Mouse (Mus musculus): ENCODE data around the gene Jdp2. TPM values are rescaled to one million over a fixed set of nuclear protein-coding genes. Genes with fewer than 3 reads are reported as not detected.

Jdp2 gene
- total RNA-seq, 1 experiment: 15.9 TPM

GRCm38 (mm10) chr12:85607519-85608449, 9.0 kb downstream of the Jdp2 start:
- Histone ChIP-seq H3K9me3 (ENCODE audit: control insufficient read depth, insufficient read depth, low read depth, low read length) (no peaks in the 10 kb centered on the region), H3K4me3 (ENCODE audit: insufficient read depth in 1 of 2, low read depth in 1 of 2, low read length in 2 of 2, poor library complexity in 1 of 2, severe bottlenecking in 1 of 2) (no peak overlapping the region), H3K36me3 (ENCODE audit: control insufficient read depth, insufficient read depth, low read length, poor library complexity, severe bottlenecking) (no peaks in the 10 kb centered on the region; the same call in 1 of the 2 replicates), H3K27ac (ENCODE audit: insufficient read depth, low read depth, low read length, poor library complexity, severe bottlenecking) (no peak overlapping the region), H3K9ac (ENCODE audit: insufficient read depth, low read depth, low read length, poor library complexity, severe bottlenecking) (no peak overlapping the region), H3K4me1 (ENCODE audit: control insufficient read depth in 2 of 2, insufficient read depth in 2 of 2, low read length in 2 of 2, poor library complexity in 1 of 2) (peaks cover 2% of the 10 kb centered on the region in 2 experiments; a peak in 1 of 4 replicates)
- in situ Hi-C loops (cut with MboI; ENCODE audit: low sequenced_read_pairs in 2 of 2, unreplicated experiment in 2 of 2): no loop called here
- no peak for DNase-seq (ENCODE audit: low read depth, low spot score)
- no peak for TF ChIP-seq MAFK (IDR thresholded peaks at IDR 0.05; ENCODE audit: insufficient read depth, low read depth, low read length)
- TF ChIP-seq HCFC1 (IDR thresholded peaks at IDR 0.05; ENCODE audit: borderline replicate concordance, insufficient read depth, low read length): no peak
- no peak for TF ChIP-seq ZNF384 (IDR thresholded peaks at IDR 0.05; ENCODE audit: low read depth, low read length)
- no peak for TF ChIP-seq ZC3H11A (IDR thresholded peaks at IDR 0.05; ENCODE audit: borderline replicate concordance, low read depth, low read length)
- TF ChIP-seq CHD2 (IDR thresholded peaks at IDR 0.05; ENCODE audit: low read depth, low read length): no peak

DNA sequence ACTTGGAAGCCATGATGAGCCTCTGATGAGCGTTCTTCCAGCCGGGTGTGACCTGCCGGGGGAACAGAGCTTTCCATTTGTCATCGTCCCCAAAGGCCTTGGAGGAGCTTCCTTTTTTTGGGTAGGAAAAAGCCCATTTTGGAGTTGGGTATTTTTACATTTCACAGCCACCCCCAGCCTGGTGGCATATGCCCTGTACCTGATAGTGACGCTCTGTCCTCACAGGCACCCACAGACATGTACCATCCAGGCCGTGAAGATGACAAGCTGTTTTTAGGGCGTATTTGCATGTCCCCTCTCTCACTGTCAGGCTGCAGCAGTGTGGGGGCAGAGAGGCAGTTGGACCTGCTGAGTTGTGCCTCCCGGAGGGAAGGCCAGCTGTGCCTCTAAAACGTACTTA, 11.3 kb downstream of the Jdp2 start:
- in situ Hi-C loops (cut with MboI; ENCODE audit: low sequenced_read_pairs in 2 of 2, unreplicated experiment in 2 of 2): no loop called here

GRCm38 (mm10) chr12:85614090-85614489, 15.3 kb downstream of the Jdp2 start:
- TF ChIP-seq MAFK (IDR thresholded peaks at IDR 0.05; ENCODE audit: insufficient read depth, low read depth, low read length) (no peak), ZNF384 (IDR thresholded peaks at IDR 0.05; ENCODE audit: low read depth, low read length) (peak; percentile 35; the same call in 1 of the 2 replicates)
- H3K9ac ChIP-seq (ENCODE audit: insufficient read depth, low read depth, low read length, poor library complexity, severe bottlenecking): no peak overlapping the region
- no peak overlapping the region for H3K27ac ChIP-seq (ENCODE audit: insufficient read depth, low read depth, low read length, poor library complexity, severe bottlenecking)
- no peak overlapping the region for H3K4me3 ChIP-seq (ENCODE audit: insufficient read depth in 1 of 2, low read depth in 1 of 2, low read length in 2 of 2, poor library complexity in 1 of 2, severe bottlenecking in 1 of 2)
- no peak for DNase-seq (ENCODE audit: low read depth, low spot score)
- H3K4me1 ChIP-seq (ENCODE audit: control insufficient read depth in 2 of 2, insufficient read depth in 2 of 2, low read length in 2 of 2, poor library complexity in 1 of 2): peaks cover 11 to 27% of the 10 kb centered on the region in 2 experiments
- no peaks in the 10 kb centered on the region for H3K9me3 ChIP-seq (ENCODE audit: control insufficient read depth, insufficient read depth, low read depth, low read length)
- in situ Hi-C loops (cut with MboI; ENCODE audit: low sequenced_read_pairs in 2 of 2, unreplicated experiment in 2 of 2): no loop called here
- no peaks in the 10 kb centered on the region; the same call in 1 of the 2 replicates for H3K36me3 ChIP-seq (ENCODE audit: control insufficient read depth, insufficient read depth, low read length, poor library complexity, severe bottlenecking)

More for the DNA sequence above, 11.3 kb downstream of the Jdp2 start:
- Histone ChIP-seq H3K9ac (ENCODE audit: insufficient read depth, low read depth, low read length, poor library complexity, severe bottlenecking) (no peak overlapping the region), H3K36me3 (ENCODE audit: control insufficient read depth, insufficient read depth, low read length, poor library complexity, severe bottlenecking) (no peaks in the 10 kb centered on the region; the same call in 1 of the 2 replicates), H3K4me3 (ENCODE audit: insufficient read depth in 1 of 2, low read depth in 1 of 2, low read length in 2 of 2, poor library complexity in 1 of 2, severe bottlenecking in 1 of 2) (no peak overlapping the region), H3K27ac (ENCODE audit: insufficient read depth, low read depth, low read length, poor library complexity, severe bottlenecking) (no peak overlapping the region), H3K9me3 (ENCODE audit: control insufficient read depth, insufficient read depth, low read depth, low read length) (no peaks in the 10 kb centered on the region), H3K4me1 (ENCODE audit: control insufficient read depth in 2 of 2, insufficient read depth in 2 of 2, low read length in 2 of 2, poor library complexity in 1 of 2) (peaks cover 7 to 10% of the 10 kb centered on the region in 2 experiments)
- DNase-seq (ENCODE audit: low read depth, low spot score): no peak
- TF ChIP-seq HCFC1 (IDR thresholded peaks at IDR 0.05; ENCODE audit: borderline replicate concordance, insufficient read depth, low read length): no peak
- no peak for TF ChIP-seq ZNF384 (IDR thresholded peaks at IDR 0.05; ENCODE audit: low read depth, low read length)
- TF ChIP-seq ZC3H11A (IDR thresholded peaks at IDR 0.05; ENCODE audit: borderline replicate concordance, low read depth, low read length): no peak
- no peak for TF ChIP-seq MAFK (IDR thresholded peaks at IDR 0.05; ENCODE audit: insufficient read depth, low read depth, low read length)
- TF ChIP-seq CHD2 (IDR thresholded peaks at IDR 0.05; ENCODE audit: low read depth, low read length): no peak

DNA sequence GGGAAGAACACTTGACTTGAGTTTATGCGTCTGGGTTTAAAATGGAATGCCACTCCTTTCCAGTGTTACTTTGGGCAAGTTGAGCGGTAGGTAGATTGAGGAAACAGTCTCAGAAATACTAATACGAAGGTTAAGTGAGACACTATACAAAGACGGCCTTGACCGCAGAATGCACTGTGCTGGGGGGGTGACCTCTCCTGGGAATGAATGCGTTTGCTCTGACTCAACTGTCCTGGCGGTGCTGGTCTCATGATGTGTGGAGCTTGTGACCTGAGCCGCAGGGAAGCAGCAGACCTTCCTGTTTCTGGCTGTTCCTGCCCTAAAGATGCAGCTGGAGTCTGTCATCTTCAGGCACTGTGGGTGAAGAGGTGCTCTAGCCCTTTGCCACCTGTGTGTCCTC, 16.7 kb downstream of the Jdp2 start:
- Histone ChIP-seq H3K9me3 (ENCODE audit: control insufficient read depth, insufficient read depth, low read depth, low read length) (no peaks in the 10 kb centered on the region), H3K9ac (ENCODE audit: insufficient read depth, low read depth, low read length, poor library complexity, severe bottlenecking) (no peak overlapping the region), H3K27ac (ENCODE audit: insufficient read depth, low read depth, low read length, poor library complexity, severe bottlenecking) (no peak overlapping the region), H3K36me3 (ENCODE audit: control insufficient read depth, insufficient read depth, low read length, poor library complexity, severe bottlenecking) (no peaks in the 10 kb centered on the region), H3K4me1 (ENCODE audit: control insufficient read depth in 2 of 2, insufficient read depth in 2 of 2, low read length in 2 of 2, poor library complexity in 1 of 2) (peaks cover 18 to 39% of the 10 kb centered on the region in 2 experiments), H3K4me3 (ENCODE audit: insufficient read depth in 1 of 2, low read depth in 1 of 2, low read length in 2 of 2, poor library complexity in 1 of 2, severe bottlenecking in 1 of 2) (no peak overlapping the region)
- in situ Hi-C loops (cut with MboI; ENCODE audit: low sequenced_read_pairs in 2 of 2, unreplicated experiment in 2 of 2): no loop called here
- TF ChIP-seq CHD2 (IDR thresholded peaks at IDR 0.05; ENCODE audit: low read depth, low read length) (no peak), HCFC1 (IDR thresholded peaks at IDR 0.05; ENCODE audit: borderline replicate concordance, insufficient read depth, low read length) (no peak), ZC3H11A (IDR thresholded peaks at IDR 0.05; ENCODE audit: borderline replicate concordance, low read depth, low read length) (no peak), ZNF384 (IDR thresholded peaks at IDR 0.05; ENCODE audit: low read depth, low read length) (no peak), MAFK (IDR thresholded peaks at IDR 0.05; ENCODE audit: insufficient read depth, low read depth, low read length) (no peak)
- no peak for DNase-seq (ENCODE audit: low read depth, low spot score)
